Mouse (Mus musculus) hindbrain, postnatal 0 days (tissue): Measurements from ENCODE around the gene Ostc. TPM values are rescaled to one million over a fixed set of nuclear protein-coding genes. Genes with fewer than 3 reads are reported as not detected.

Source experiments
- ATAC-seq: fragments of 200-750 bp; cut with Nextera tagmentation; 2 replicates; pipeline ENCODE4 v1.8.0; 2017; ENCODE audit warnings: mild to moderate bottlenecking, moderate TSS enrichment, moderate library complexity
- DNase-seq: peaks from one replicate; pipeline ENCODE4 v3.0.0-alpha.2; 2015; ENCODE audit warnings: low spot score
- H3K27ac ChIP-seq: fragments of 300-500 bp; sonication (generic); 2 replicates; pipeline ENCODE4 v1.5.1; 2014; ENCODE audit warnings: mild to moderate bottlenecking
- H3K27me3 ChIP-seq: fragments of 300-500 bp; sonication (generic); 2 replicates; pipeline ENCODE4 v1.6.1; 2014; ENCODE audit warnings: low read length, mixed read lengths; ENCODE audit not compliant: insufficient read depth
- H3K36me3 ChIP-seq: fragments of 300-500 bp; sonication (generic); 2 replicates; pipeline ENCODE4 v1.6.1; 2014; ENCODE audit warnings: low read length, mixed read lengths; ENCODE audit not compliant: insufficient read depth
- H3K4me1 ChIP-seq: fragments of 300-500 bp; sonication (generic); 2 replicates; pipeline ENCODE4 v1.6.1; 2014; ENCODE audit warnings: antibody characterized with exemption, low read length, mixed read lengths; ENCODE audit not compliant: insufficient read depth
- H3K4me2 ChIP-seq: fragments of 300-500 bp; sonication (generic); 2 replicates; pipeline ENCODE4 v1.6.1; 2014; ENCODE audit warnings: low read depth, mild to moderate bottlenecking, low read length, moderate library complexity, mixed read lengths
- H3K4me3 ChIP-seq: fragments of 300-500 bp; sonication (generic); 2 replicates; pipeline ENCODE4 v1.5.1; 2014; ENCODE audit warnings: low read length
- H3K9ac ChIP-seq: fragments of 300-500 bp; sonication (generic); replicated peaks from 2 replicates; pipeline ENCODE4 v1.6.1; 2014; ENCODE audit warnings: mild to moderate bottlenecking, low read length, moderate library complexity, mixed read lengths
- H3K9me3 ChIP-seq: fragments of 300-500 bp; sonication (generic); 2 replicates; pipeline ENCODE4 v1.6.1; 2016; ENCODE audit warnings: low read length, mixed read lengths
- CTCF ChIP-seq: IDR thresholded peaks from 2 replicates; pipeline ENCODE4 v1.5.1; 2016; ENCODE audit warnings: antibody characterized with exemption, control low read depth, low read depth
- WGBS: fragments of 180-500 bp; shearing (Covaris S2); extraction: QIAGEN DNeasy Blood & Tissue Kit; methylation state at CpG from one replicate; pipeline ENCODE4 v1.1.7; 2014; 5-methylcytosine and 5-hydroxymethylcytosine counted together
- polyA plus RNA-seq: library from polyadenylated mRNA; unstranded; fragments of >200 nt; fragmentation: Nextera tagmentation; extraction: Ambion mirVana; gene quantifications from 2 replicates; pipeline ENCODE4 v1.2.1, GENCODE M21; 2015
- total RNA-seq: library from RNA; depleted of rRNA; stranded (reverse); fragments of >200 nt; gene quantifications from 2 replicates; pipeline ENCODE4 v1.2.3, GENCODE M21; 2014

Ostc gene
- total and polyA plus RNA-seq, 2 experiments from 2014 or later: 96.4 to 182 TPM

- no peak for TF ChIP-seq CTCF
- Histone ChIP-seq H3K27ac (no peak overlapping the region), H3K9ac (0 out of 2 replicates have a peak overlapping the region, but pooled peaks have one; percentile 37), H3K27me3 (no peaks in the 10 kb centered on the region), H3K36me3 (no peaks in the 10 kb centered on the region; the same call in 1 of the 2 replicates), H3K4me3 (peak overlapping the region; percentile 31), H3K9me3 (no peaks in the 10 kb centered on the region), H3K4me1 (0 out of 2 replicates have a peak, but pooled peaks cover 3% of the 10 kb centered on the region), H3K4me2 (peak overlapping the region; percentile 71)
- WGBS: 25% methylated on average over 12 of the region's 12 CpGs
- ATAC-seq (0 out of 2 replicates have a peak, but pooled peaks have one; percentile 15), DNase-seq (no peak)
Observed at GRCm38 (mm10) chr3:130691596-130692170, 17.6 kb downstream of the Ostc start.

- Histone ChIP-seq H3K4me1 (0 out of 2 replicates have a peak, but pooled peaks cover 3% of the 10 kb centered on the region), H3K36me3 (no peaks in the 10 kb centered on the region; the same call in 1 of the 2 replicates), H3K9me3 (no peaks in the 10 kb centered on the region), H3K4me2 (peak overlapping the region; percentile 71), H3K27me3 (no peaks in the 10 kb centered on the region), H3K27ac (no peak overlapping the region), H3K9ac (0 out of 2 replicates have a peak overlapping the region, but pooled peaks have one; percentile 37), H3K4me3 (peak overlapping the region; percentile 31)
- TF ChIP-seq CTCF: peak; percentile 62
- DNase-seq (peak; percentile 55), ATAC-seq (0 out of 2 replicates have a peak, but pooled peaks have one; percentile 30)
- 15% methylated on average over 20 of the region's 20 CpGs for WGBS
Observed at GRCm38 (mm10) chr3:130690834-130691595, 18.2 kb downstream of the Ostc start.

- Histone ChIP-seq H3K4me3 (no peak overlapping the region), H3K9me3 (no peaks in the 10 kb centered on the region), H3K27me3 (no peaks in the 10 kb centered on the region), H3K4me1 (0 out of 2 replicates have a peak, but pooled peaks cover 3% of the 10 kb centered on the region), H3K36me3 (no peaks in the 10 kb centered on the region), H3K9ac (no peak overlapping the region), H3K4me2 (peak overlapping the region; percentile 33; the same call in 1 of the 2 replicates), H3K27ac (no peak overlapping the region)
- WGBS: 18% methylated on average over 12 of the region's 12 CpGs
- peak; percentile 94 for TF ChIP-seq CTCF
- ATAC-seq (peak; percentile 74), DNase-seq (peak; percentile 95)
Observed at GRCm38 (mm10) chr3:130689630-130690029, 19.6 kb downstream of the Ostc start.

- no peak overlapping the region for H3K4me2 ChIP-seq
- no peaks in the 10 kb centered on the region for H3K27me3 ChIP-seq
- WGBS: 96% methylated on average over 1 of the region's 1 CpGs
- no peak for TF ChIP-seq CTCF
- no peak overlapping the region for H3K27ac ChIP-seq
- no peaks in the 10 kb centered on the region for H3K36me3 ChIP-seq
- H3K9ac ChIP-seq: no peak overlapping the region
- ATAC-seq (no peak), DNase-seq (no peak)
- 0 out of 2 replicates have a peak, but pooled peaks cover 3% of the 10 kb centered on the region for H3K4me1 ChIP-seq
- H3K4me3 ChIP-seq: no peak overlapping the region
- no peaks in the 10 kb centered on the region for H3K9me3 ChIP-seq
Observed at GRCm38 (mm10) chr3:130687051-130687450, 22.2 kb downstream of the Ostc start.

GRCm38 (mm10) chr3:130685014-130685366, 24.3 kb downstream of the Ostc start:
- no peak overlapping the region for H3K27ac ChIP-seq
- no peak overlapping the region for H3K9ac ChIP-seq
- no peaks in the 10 kb centered on the region for H3K4me1 ChIP-seq
- no peaks in the 10 kb centered on the region for H3K27me3 ChIP-seq
- DNase-seq (no peak), ATAC-seq (no peak)
- 89% methylated on average over 8 of the region's 8 CpGs for WGBS
- H3K36me3 ChIP-seq: no peaks in the 10 kb centered on the region
- no peak overlapping the region for H3K4me2 ChIP-seq
- no peak for TF ChIP-seq CTCF
- H3K4me3 ChIP-seq: no peak overlapping the region
- no peaks in the 10 kb centered on the region for H3K9me3 ChIP-seq

GRCm38 (mm10) chr3:130684276-130685013, 24.8 kb downstream of the Ostc start:
- TF ChIP-seq CTCF: no peak
- Histone ChIP-seq H3K4me2 (no peak overlapping the region), H3K27ac (no peak overlapping the region), H3K4me3 (no peak overlapping the region), H3K9ac (no peak overlapping the region), H3K4me1 (no peaks in the 10 kb centered on the region), H3K36me3 (no peaks in the 10 kb centered on the region), H3K27me3 (no peaks in the 10 kb centered on the region), H3K9me3 (no peaks in the 10 kb centered on the region)
- DNase-seq: no peak
- 65% methylated on average over 9 of the region's 9 CpGs for WGBS
- no peak for ATAC-seq
